Mouse (Mus musculus) thymus, adult 2 months (tissue): ENCODE data around the gene Mb21d2.

ENCODE experiments used
- CTCF ChIP-seq: fragments of 200-500 bp; IDR thresholded peaks from 2 replicates; pipeline ENCODE4 v1.5.1; 2012; ENCODE audit warnings: mild to moderate bottlenecking, control low read depth, low read length, moderate library complexity, borderline replicate concordance; ENCODE audit not compliant: control insufficient read depth, poor library complexity, insufficient read depth; ENCODE audit errors: extremely low read depth
- POLR2A ChIP-seq: fragments of 200-500 bp; IDR thresholded peaks from 2 replicates; pipeline ENCODE4 v1.6.1; 2012; ENCODE audit warnings: mild to moderate bottlenecking, low read length, control low read depth, moderate library complexity; ENCODE audit not compliant: control insufficient read depth, poor library complexity, insufficient read depth; ENCODE audit errors: extremely low read depth

- no peak for TF ChIP-seq CTCF
- TF ChIP-seq POLR2A = no peak
These were observed 49.2 kb downstream of the Mb21d2 start for GRCm38 (mm10) chr16:28880307-28880681.
